Mouse (Mus musculus) E14TG2a.4 (cell line): ENCODE measurements around the gene Rpl26.

Source experiments
- CTCF ChIP-seq: conservative IDR thresholded peaks from 2 replicates; pipeline ENCODE4 v1.5.1; 2014; ENCODE audit warnings: low read length
- NANOG ChIP-seq: IDR thresholded peaks from 2 replicates; pipeline ENCODE4 v1.6.1; 2014; ENCODE audit warnings: borderline replicate concordance, low read length, mixed read lengths

GRCm38 (mm10) chr11:68942731-68943130 is 41.3 kb downstream of the Rpl26 start:
- TF ChIP-seq CTCF (no peak), NANOG (no peak)
